Mouse (Mus musculus) CH12.LX (cell line): Measurements from ENCODE around the gene Cldnd1.

ENCODE experiments used
- CHD2 ChIP-seq: IDR thresholded peaks from 2 replicates; pipeline ENCODE4 v1.6.1; 2011; ENCODE audit warnings: low read length, improper control_type of control experiment
- CTCF ChIP-seq, 2 experiments: IDR thresholded peaks in 1 of 2; conservative IDR thresholded peaks in 1 of 2; 2 replicates each; pipeline ENCODE4 v1.5.1; 2011 to 2012; ENCODE audit warnings: low read depth in 2 of 2, low read length in 2 of 2, improper control_type of control experiment in 1 of 2, inconsistent platforms in 1 of 2, mild to moderate bottlenecking in 1 of 2, moderate library complexity in 1 of 2
- ETS1 ChIP-seq: conservative IDR thresholded peaks from 2 replicates; pipeline ENCODE4 v1.6.1; 2012; ENCODE audit warnings: low read depth, mild to moderate bottlenecking, inconsistent platforms, low read length, improper control_type of control experiment, moderate library complexity
- KAT2A ChIP-seq: IDR thresholded peaks from 2 replicates; pipeline ENCODE4 v1.6.1; 2012; ENCODE audit warnings: low read length, improper control_type of control experiment, inconsistent platforms; ENCODE audit not compliant: insufficient replicate concordance
- MEF2A ChIP-seq: IDR thresholded peaks from 2 replicates; pipeline ENCODE4 v1.6.1; 2014; ENCODE audit warnings: low read depth, mild to moderate bottlenecking, inconsistent platforms, low read length, improper control_type of control experiment, borderline replicate concordance
- POLR2A ChIP-seq: IDR thresholded peaks from 2 replicates; pipeline ENCODE4 v1.6.1; 2011; ENCODE audit warnings: low read depth, mild to moderate bottlenecking, improper control_type of control experiment, low read length

- TF ChIP-seq KAT2A: no peak
- TF ChIP-seq CTCF (conservative IDR thresholded peaks at IDR 0.05 in 1 of 2, IDR thresholded peaks at IDR 0.05 in 1 of 2; ENCODE audit: low read depth in 2 of 2, low read length in 2 of 2): no peak
- no peak for TF ChIP-seq ETS1
- TF ChIP-seq CHD2: no peak
- no peak for TF ChIP-seq MEF2A
- TF ChIP-seq POLR2A: no peak
Observed at GRCm38 (mm10) chr16:58740751-58741150, 13.0 kb downstream of the Cldnd1 start.
